ENCODE assay signal across 8 mouse cellular contexts in genomic region chr13:20306180-20307177, GRCm38 (mm10).
DNase-seq lines count a peak whose midpoint lies in the region; ATAC-seq and TF ChIP-seq lines count a peak whose summit lies in the region.

No protein-coding gene starts in this region.

- peaks cover 3% of the 10 kb centered on the region; the same call in 1 of the 2 replicates for H3K4me1 ChIP-seq in midbrain, embryonic 11.5 days (ENCODE audit: control insufficient read depth, insufficient read depth, low read length)
- H3K4me1 ChIP-seq in midbrain, embryonic 10.5 days: peaks cover 7% of the 10 kb centered on the region; the same call in 1 of the 2 replicates
- H3K4me1 ChIP-seq in forebrain, embryonic 16.5 days (replicated peaks; ENCODE audit: control insufficient read depth, insufficient read depth, low read length): peaks cover 13% of the 10 kb centered on the region
- no peaks in the 10 kb centered on the region for H3K4me1 ChIP-seq in intestine, postnatal 0 days (replicated peaks; ENCODE audit: control insufficient read depth, insufficient read depth, low read length)

- no peak overlapping the region for H3K4me3 ChIP-seq in midbrain, embryonic 11.5 days (ENCODE audit: low read depth, low read length)
- no peak overlapping the region for H3K4me3 ChIP-seq in midbrain, embryonic 10.5 days
- H3K4me3 ChIP-seq in forebrain, embryonic 16.5 days (replicated peaks; ENCODE audit: low read length): no peak overlapping the region
- no peak overlapping the region for H3K4me3 ChIP-seq in intestine, postnatal 0 days (ENCODE audit: low read depth, low read length)

- H3K4me2 ChIP-seq in midbrain, embryonic 11.5 days: no peak overlapping the region
- H3K4me2 ChIP-seq in forebrain, embryonic 16.5 days (ENCODE audit: low read length): no peak overlapping the region
- no peak overlapping the region for H3K4me2 ChIP-seq in intestine, postnatal 0 days (replicated peaks; ENCODE audit: low read depth)

- H3K27me3 ChIP-seq in midbrain, embryonic 11.5 days (ENCODE audit: control insufficient read depth, insufficient read depth, low read length): no peaks in the 10 kb centered on the region
- no peaks in the 10 kb centered on the region for H3K27me3 ChIP-seq in midbrain, embryonic 10.5 days (ENCODE audit: low read depth, poor library complexity, severe bottlenecking)
- H3K27me3 ChIP-seq in forebrain, embryonic 16.5 days (replicated peaks; ENCODE audit: control insufficient read depth, insufficient read depth, low read length): no peaks in the 10 kb centered on the region
- no peaks in the 10 kb centered on the region for H3K27me3 ChIP-seq in intestine, postnatal 0 days (replicated peaks; ENCODE audit: control insufficient read depth, insufficient read depth, low read length)

- no peaks in the 10 kb centered on the region for H3K36me3 ChIP-seq in midbrain, embryonic 11.5 days (ENCODE audit: control insufficient read depth, insufficient read depth, low read length)
- no peaks in the 10 kb centered on the region for H3K36me3 ChIP-seq in midbrain, embryonic 10.5 days
- H3K36me3 ChIP-seq in forebrain, embryonic 16.5 days (ENCODE audit: control insufficient read depth, insufficient read depth): no peaks in the 10 kb centered on the region
- H3K36me3 ChIP-seq in intestine, postnatal 0 days (ENCODE audit: control insufficient read depth, insufficient read depth): no peaks in the 10 kb centered on the region

- 56% methylated on average over 5 of the region's 5 CpGs for WGBS in midbrain, embryonic 11.5 days
- WGBS in midbrain, embryonic 10.5 days: 65% methylated on average over 5 of the region's 5 CpGs
- WGBS in forebrain, embryonic 16.5 days: 49% methylated on average over 5 of the region's 5 CpGs
- 67% methylated on average over 5 of the region's 5 CpGs for WGBS in intestine, postnatal 0 days

- H3K27ac ChIP-seq in midbrain, embryonic 11.5 days (ENCODE audit: low read depth, low read length): no peak overlapping the region
- H3K27ac ChIP-seq in midbrain, embryonic 10.5 days (replicated peaks): no peak overlapping the region
- no peak overlapping the region for H3K27ac ChIP-seq in forebrain, embryonic 16.5 days (ENCODE audit: low read length)
- H3K27ac ChIP-seq in intestine, postnatal 0 days (ENCODE audit: low read depth, low read length): no peak overlapping the region

- TF ChIP-seq CTCF in intestine, postnatal 0 days (IDR thresholded peaks at IDR 0.05; ENCODE audit: low read depth): no peak

- no peaks in the 10 kb centered on the region for H3K9me3 ChIP-seq in midbrain, embryonic 11.5 days (ENCODE audit: control insufficient read depth, low read length)
- no peaks in the 10 kb centered on the region for H3K9me3 ChIP-seq in midbrain, embryonic 10.5 days (replicated peaks)
- H3K9me3 ChIP-seq in forebrain, embryonic 16.5 days (ENCODE audit: control insufficient read depth, low read length): no peaks in the 10 kb centered on the region
- no peaks in the 10 kb centered on the region for H3K9me3 ChIP-seq in intestine, postnatal 0 days (ENCODE audit: control insufficient read depth)

- no peak overlapping the region for H3K9ac ChIP-seq in midbrain, embryonic 11.5 days (ENCODE audit: low read length)
- no peak overlapping the region for H3K9ac ChIP-seq in forebrain, embryonic 16.5 days (replicated peaks; ENCODE audit: low read depth, low read length)
- H3K9ac ChIP-seq in intestine, postnatal 0 days (ENCODE audit: low read depth, low read length): no peak overlapping the region

- no peak for DNase-seq in midbrain, embryonic 11.5 days (ENCODE audit: low spot score, missing footprints)
- no peak for DNase-seq in midbrain, embryonic 10.5 days (ENCODE audit: low spot score)
- DNase-seq in heart, postnatal 4 days: peak; percentile 25
- DNase-seq in right cerebral cortex, postnatal 36 days (ENCODE audit: low spot score in 2 of 2): peak; percentile 40 to 60
- DNase-seq in kidney, postnatal 4 days: no peak
- no peak for DNase-seq in embryo, embryonic 10 days (ENCODE audit: low spot score)

- ATAC-seq in midbrain, embryonic 11.5 days (ENCODE audit: low FRiP score): 0 out of 2 replicates have a peak, but pooled peaks have one; percentile 52
- ATAC-seq in forebrain, embryonic 16.5 days: peak; percentile 58
- ATAC-seq in intestine, postnatal 0 days: no peak

Comparison
In these comparisons a context has a peak if more than half of its experiments do, and no peak if none do; other contexts are left out.
1. DNase-seq: peak in heart, postnatal 4 days (single experiment) and right cerebral cortex, postnatal 36 days (2 of 2); none in midbrain, embryonic 11.5 days (single experiment), midbrain, embryonic 10.5 days (single experiment), kidney, postnatal 4 days (0 of 2) and embryo, embryonic 10 days (single experiment).